Mouse (Mus musculus) cerebellum, adult 2 months (tissue): ENCODE measurements around the gene Hdgf.

ENCODE experiments used
- CTCF ChIP-seq: fragments of 200-500 bp; IDR thresholded peaks from 2 replicates; pipeline ENCODE4 v1.5.1; 2011; ENCODE audit warnings: low read depth, mild to moderate bottlenecking, control low read depth, low read length, moderate library complexity, borderline replicate concordance; ENCODE audit not compliant: insufficient read depth
- POLR2A ChIP-seq: fragments of 200-500 bp; IDR thresholded peaks from 2 replicates; pipeline ENCODE4 v1.6.1; 2011; ENCODE audit warnings: low read length, control low read depth, borderline replicate concordance; ENCODE audit not compliant: insufficient read depth

DNA sequence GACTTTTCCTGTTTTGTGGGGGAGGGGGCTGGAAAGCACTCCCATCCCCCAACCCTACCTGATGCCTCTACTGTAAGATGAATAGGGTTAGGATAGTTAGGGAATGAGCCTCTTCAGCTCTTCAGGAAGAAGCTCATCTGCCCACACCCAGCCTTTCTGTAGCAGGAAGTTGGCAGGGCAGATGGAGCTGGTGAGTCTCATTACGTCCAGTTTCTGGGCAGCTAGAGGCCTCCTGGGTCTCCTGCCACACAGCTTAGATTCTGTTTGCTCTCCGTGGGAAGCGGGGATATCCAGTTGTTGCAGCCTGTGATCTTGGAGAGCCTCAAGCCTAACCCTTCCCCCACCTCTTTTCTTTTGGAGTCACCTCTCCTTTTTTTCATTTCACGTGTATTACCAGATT, 3.8 kb downstream of the Hdgf start:
- TF ChIP-seq CTCF = no peak
- TF ChIP-seq POLR2A = no peak
